Mouse (Mus musculus) adrenal gland, adult (tissue): ENCODE measurements around the gene Ptprn2.

ENCODE experiments used
- DNase-seq, 2 experiments: peaks; one replicate each; pipeline ENCODE4 v3.0.0; 2022 to 2023; ENCODE audit warnings: low spot score in 1 of 2; ENCODE audit not compliant: inconsistent age in 2 of 2

The Ptprn2 gene

DNA sequence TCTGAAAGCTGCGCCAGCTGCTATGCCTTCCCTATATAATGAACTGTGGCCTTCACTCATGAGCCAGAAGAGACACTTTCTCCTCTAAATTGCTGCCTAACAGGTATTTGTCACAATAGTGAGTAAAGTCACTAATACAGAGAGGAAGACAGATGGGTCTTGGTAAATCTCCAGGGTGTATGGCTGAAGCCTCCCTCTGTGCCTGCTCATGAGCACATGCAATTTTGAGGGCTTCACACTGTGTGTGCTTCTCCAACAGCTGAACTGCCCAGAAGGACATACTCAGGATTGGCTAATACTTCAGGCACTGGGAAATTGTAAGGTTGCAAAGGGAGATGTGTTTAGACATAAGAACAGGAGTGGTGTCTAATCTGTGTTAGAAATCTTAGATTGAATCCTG lies 478.4 kb downstream of the Ptprn2 start:
- DNase-seq: no peak

DNA sequence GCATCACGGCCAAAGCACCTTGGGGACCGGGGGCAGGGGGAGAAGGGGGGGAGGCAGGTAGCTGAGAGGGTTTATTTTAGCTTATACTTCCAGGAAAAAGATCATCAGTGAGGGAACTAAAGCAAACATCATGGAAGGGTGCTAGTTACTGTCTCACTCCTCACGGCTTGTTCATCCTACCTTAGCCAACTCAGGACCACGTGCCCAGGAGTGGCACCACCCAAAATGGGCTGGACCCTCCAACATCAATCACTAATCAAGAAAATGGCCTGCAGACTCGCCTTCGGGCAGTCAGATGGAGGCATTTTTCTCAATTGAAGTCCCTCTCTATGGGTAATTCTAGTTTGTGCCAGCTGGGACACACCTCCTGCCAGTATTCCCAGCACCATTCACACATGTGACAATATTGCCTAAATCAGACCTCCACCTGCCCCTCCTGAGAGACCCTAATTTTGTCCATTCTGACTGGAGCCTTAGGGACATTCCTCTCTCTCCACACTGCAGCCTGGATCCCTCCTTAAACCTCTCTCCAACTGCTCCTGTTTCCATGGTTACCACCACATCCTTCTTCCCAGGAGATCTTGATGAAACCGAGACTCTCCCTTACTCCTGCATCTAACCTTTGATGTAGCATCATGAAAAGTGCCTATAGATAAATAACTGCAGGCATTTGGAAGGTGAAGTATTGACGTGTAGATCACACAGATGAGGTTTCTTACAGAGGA lies 482.9 kb downstream of the Ptprn2 start:
- no peak for DNase-seq

DNA sequence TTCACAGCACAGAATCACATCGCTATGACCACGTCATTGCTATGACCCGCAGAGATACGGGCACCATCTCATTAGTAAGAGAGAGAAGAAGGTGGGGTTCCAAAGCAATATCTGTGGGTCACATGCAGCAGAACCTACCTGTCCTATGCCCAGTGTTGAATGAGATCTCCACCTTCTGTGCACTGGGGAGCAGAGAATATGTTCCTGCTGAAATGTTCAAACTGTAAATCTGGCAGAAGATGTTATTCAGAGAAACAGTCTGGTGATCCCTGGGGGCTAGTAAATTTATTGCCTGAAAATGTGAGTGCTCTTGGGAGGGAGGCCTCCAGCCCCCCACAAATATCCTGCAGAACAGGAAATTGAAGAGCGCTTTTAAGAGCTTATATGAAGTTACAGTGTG lies 490.0 kb downstream of the Ptprn2 start:
- DNase-seq: no peak

DNA sequence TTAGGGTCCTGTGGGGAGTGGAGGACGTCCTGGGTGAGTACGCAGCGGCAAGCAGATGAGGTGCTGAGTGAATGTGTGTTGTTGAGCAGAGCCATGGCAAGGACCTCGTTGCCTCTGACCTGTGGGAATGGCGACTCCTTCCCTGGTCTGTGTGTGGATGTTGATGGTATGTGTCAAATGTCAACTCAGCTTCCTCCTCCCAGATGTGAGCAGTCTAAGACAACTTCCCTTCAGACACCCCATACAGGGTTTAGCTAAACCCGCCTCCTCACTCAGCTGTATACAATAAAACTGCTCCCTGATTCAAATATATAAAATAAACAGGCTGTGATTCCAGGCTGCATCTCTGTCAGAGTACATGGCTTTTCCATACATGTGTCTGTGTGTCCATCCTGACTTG lies 491.5 kb downstream of the Ptprn2 start:
- DNase-seq: peak in 1 of 2 experiments; percentile 1

DNA sequence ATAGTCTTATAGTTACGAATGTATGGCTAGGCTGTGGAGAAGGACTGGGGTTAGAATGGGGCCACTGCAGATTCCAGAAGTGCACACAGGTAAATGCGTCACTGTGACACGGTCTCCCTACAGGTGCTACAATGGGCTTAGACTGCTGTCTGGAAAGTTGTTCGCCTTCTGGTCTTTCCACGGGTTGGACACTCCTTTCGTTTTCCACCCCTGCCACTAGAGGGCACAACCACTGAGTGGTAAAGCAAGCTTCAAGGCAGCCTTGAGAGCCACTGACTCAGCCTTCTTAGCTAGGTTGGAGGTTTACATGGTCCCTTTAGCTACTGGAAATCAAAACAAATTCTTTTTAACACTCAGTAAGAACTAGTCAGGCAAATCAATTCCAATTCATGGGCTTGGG lies 492.7 kb downstream of the Ptprn2 start:
- peak; percentile 54 to 77 for DNase-seq

DNA sequence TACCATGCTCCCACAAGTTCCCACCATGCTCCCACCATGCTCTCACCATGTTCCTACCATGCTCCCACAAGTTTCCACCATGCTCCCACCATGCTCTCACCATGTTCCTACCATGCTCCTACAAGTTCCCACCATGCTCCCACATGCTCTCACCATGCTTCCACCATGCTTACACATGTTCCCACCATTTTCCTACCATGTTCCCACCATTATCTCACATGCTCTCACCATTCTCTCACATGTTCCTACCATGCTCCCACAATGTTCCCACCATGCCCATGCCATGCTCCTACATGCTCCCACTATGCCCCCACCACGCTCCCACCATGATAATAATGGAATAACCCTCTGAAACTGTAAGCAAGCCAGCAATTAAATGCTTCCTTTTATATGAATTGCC lies 495.8 kb downstream of the Ptprn2 start:
- DNase-seq: no peak

DNA sequence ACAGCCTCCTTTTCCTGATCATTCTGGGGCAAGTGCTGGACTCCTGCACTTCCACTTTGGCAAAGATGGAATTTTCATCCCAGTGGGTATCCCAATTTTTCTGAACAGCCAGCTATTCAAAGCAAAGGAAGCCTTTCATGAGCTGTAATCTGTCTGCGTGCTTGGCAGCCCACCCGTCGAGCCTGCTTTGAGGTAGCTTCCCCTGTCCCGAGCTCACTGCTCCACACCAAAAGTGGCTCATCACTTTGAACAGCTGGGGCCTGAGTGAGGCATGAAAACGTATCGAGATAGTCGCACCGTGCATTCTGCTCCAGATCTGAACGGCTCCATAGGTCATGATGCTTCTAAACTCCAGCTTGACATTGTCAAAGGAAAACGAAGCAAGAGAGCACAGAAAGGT lies 503.6 kb downstream of the Ptprn2 start:
- DNase-seq: no peak

DNA sequence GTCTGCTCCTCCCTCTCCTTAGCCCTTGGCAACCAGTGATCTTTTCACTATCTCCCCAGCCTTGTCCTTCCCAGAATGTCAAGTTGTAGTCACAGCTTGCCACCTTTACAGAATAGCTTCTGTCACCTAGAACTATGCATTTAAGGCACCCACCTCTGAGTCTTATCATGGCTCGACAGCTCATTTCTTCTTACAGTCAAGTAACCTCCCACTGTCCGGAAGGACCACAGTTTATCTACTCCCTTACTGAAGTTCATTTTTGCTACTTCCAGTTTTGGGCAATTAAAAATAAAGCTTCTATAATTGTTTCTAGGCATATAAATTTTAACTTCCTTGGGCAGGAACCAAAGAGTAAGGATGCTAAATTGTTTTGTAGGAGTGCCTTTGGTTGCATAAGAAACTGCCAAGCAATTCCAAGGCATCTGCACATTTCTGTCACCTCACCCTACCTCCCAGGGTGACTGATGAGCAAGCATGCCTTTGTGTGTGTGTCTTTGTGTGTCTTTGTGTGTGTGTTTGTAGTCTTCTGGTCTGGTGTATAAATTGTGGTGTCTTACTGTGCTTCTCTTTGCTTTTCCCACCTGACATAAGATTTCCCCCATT lies 516.1 kb downstream of the Ptprn2 start:
- no peak for DNase-seq

DNA sequence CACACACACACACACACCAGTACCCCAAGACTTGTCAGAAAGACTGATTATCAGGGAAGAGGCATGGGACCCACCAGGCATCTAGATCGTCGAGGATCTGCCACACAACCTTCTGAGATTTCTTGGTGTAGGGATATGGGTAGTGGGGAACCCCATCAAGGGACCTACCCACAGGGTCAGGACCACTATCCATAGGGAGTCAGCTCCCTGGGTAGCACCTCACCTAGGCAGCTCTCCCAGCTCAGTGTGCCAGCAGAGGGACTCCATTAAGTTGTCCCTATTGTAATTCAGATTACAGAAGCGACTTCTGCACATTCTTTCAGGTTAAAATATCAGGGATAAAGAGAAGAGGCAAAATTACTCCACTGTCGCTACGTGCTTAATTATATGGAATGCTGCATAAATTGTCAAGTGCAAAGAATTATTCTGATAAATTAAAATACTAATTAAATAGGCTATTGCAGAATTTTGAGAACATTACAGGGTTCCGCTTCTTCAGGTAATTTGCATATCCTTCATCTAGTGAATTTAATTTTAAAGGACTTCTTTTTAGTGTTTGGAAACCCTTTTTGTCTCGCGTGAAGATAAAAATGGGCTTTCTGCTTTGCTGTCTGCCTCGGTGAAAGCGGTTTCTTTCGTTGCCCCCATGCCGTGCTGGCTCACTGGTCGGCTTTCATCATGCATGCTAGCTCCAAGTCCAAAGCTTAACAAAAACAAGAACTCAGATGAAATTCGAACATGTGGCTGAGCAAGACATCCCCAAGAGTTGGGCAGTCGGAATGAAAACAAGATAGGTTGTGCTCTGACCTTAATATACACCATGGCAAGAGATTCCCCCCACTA lies 531.5 kb downstream of the Ptprn2 start:
- DNase-seq: no peak

DNA sequence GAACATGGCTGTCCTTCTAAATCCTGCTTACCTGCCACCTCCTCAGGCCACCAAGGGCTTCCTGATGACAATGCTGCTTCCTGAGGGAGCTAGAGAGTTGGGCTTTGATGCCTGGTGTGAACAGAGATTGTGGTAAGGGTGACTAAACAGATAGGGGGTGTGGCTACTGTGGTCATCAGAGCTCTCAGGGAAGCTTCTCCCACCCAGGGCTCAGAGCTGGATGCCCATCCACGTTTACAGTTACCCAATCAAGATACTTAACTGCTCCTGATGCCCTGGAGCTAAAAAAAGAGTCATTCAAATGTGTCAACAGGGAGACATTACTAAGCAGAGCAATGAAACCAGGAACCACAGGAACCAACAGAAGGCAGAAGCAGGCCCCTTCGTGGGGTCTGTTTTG lies 532.4 kb downstream of the Ptprn2 start:
- DNase-seq: no peak

DNA sequence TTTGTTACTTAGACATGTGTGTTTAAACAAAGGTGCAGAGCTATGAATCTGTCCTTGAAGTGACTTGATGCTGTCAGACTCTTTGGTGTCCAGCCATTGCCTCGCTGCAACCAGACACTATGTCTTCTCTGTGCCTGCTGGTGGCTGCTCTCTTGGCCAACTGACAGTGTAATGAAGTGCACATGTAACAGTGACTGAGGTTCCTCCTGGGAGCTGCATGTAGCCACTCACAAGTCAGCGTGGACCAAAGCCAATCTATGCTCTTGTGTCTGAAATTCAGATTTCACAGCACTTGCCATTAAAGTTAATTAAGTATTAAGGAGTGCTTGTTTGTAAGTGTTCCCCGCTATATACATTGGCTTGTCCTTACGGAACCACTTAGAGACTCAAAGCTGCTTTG lies 537.7 kb downstream of the Ptprn2 start:
- no peak for DNase-seq

DNA sequence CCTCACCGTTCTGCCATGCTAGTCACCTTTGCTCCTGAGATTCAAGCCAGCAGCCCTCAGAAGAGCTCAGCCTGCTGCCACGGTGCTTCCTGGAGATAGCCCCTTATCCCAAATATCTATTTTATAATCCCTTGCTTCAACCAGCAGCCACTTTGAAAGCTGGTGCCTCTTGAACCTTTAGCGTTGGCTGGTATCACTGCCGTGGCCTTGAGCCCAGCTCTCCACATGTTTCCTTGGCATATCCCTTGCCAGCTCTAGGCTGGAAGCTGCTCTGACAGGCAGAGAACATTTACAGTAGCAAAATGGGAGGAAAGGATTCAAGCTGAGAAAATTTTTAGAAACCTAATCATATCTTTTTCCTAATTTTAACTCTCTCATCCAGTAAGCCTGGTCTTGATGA lies 539.4 kb downstream of the Ptprn2 start:
- peak; percentile 71 to 73 for DNase-seq

DNA sequence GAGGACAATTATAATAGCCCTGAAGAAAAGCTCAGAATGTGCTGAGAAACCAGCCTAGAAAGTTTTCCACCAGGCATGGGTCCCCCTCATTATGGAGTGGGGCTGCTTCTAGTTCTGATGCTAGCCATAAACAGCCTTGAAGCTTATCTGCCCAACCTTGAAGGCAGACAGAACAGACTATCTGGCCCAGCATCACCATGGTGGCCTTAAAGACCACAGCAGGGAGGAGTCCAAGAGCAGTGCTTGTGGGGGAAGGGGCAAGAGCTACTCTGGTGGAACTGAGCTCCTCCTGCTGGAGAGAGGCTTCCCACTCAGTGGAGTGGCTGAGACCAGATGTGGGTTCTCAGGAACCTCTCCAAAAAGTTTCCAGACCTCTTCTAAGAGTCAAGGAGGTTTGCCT lies 540.2 kb downstream of the Ptprn2 start:
- peak; percentile 70 to 82 for DNase-seq

DNA sequence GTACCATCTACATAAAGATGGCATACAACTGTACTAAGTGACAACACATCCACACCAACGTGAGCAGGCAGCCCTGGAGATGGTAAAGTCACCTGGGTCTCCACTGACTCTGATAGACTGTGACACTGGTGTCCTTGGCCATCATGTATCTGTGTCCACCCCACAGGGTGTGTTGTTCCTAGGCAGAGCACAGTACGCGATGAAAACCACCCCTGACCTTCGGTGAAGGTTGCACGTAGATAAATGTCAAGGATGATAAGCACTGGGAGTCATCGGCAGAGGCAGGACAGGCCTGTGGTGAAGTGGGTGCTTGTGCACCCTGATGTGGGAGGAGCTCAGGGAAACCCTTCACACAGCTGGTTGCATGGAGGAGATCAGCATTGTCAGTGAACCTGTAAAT lies 541.8 kb downstream of the Ptprn2 start:
- peak; percentile 85 to 87 for DNase-seq

DNA sequence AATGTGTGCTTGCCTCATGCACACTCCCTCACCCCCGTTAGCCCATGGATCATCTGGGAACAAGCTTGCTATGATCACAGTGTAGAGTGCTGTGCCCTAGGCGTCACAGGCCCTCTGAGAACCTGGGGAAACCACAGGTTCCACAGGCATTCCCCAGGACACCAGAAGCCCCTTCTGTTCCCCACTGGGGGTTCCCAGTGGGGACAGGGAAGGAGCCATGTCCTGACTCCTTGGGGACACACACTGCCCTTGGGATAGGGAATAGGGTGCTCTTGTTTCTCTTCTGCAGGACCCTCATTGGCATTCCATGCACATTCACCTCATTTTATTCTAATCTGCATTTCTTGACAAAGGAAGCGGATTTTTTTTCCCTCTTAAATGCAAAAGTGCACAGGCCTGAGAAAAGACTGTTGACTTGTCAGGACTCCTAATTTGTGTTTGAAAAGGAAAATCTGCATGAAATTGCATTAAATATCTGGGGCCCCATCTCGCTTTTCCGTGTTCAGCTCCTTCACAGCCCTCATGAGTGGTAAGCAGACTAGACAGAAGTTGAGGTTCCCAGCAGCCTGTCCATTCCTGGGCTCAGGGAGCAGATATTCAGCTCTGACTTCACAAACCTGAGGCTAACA lies 542.9 kb downstream of the Ptprn2 start:
- no peak for DNase-seq

DNA sequence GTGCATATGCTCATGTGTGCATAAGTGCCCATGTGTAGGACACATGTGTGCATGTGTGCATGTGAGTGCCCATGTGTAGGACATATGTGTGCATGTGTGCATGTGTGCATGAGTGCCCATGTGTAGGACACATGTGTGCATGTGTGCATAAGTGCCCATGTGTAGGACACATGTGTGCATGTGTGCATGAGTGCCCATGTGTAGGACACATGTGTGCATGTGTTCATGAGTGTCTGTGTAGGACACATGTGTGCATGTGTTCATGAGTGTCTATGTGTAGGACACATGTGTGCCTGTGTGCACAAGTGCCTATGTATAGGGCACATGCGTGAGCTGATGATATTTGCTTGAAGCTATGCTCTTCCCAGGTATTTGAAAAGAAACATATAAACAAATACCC lies 547.7 kb downstream of the Ptprn2 start:
- no peak for DNase-seq

DNA sequence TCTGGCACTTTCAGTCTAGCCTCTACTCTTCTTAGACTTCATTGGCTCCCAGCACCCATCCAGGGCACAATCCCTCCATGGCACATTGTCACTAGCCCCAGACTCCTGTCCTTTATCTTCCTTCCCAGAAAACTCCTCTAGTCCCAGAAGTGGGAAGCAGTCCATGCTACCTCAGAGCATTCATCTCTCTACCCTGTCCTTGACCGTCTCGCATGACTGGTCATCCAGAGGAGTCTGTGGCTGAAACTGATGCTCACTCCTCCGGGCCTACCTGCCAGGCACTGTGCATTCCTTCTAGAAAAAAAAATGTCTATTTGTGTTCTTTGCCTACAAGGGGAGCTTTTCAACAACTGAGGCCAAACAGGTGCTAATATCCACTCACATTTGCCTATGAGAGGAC lies 549.0 kb downstream of the Ptprn2 start:
- peak; percentile 46 to 48 for DNase-seq

DNA sequence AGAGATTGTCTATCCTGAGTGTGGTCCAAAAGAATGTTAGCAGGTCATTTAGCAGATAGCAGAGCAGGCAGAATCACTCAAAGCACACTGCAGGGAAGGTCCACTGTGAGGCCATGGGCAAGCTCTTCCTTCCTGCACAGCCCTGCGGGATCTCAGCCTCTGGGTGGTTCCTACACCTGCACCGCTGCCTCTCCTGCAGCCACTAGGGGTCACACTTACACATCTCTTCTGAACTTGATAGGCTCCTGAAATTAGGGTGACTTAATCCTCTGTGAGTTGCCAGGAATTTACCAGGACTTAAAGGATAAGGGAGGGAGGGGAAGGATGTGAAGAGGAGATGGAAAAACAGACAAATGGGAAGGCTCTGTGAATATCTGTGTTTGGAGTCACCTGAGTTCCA lies 549.7 kb downstream of the Ptprn2 start:
- DNase-seq: peak; percentile 79 to 89

DNA sequence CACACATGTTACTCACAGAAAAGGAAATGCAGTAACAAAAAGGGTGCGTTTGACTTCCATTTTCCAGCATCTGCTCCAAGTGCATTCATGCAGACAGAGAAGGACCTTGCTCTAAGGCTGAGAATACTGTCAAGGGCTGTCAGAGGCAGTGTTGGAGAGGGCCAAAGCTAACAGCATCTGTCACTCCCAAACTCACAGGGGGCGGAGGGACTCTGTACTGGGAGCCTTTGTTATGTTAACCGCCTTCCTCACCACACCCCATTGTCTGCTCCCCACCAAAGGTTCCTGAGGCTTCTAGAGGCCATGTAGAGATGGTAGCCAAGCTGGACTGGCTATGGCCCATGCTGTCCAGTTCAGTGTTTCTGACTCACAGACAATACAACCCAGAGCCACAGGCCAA lies 553.9 kb downstream of the Ptprn2 start:
- DNase-seq: no peak

DNA sequence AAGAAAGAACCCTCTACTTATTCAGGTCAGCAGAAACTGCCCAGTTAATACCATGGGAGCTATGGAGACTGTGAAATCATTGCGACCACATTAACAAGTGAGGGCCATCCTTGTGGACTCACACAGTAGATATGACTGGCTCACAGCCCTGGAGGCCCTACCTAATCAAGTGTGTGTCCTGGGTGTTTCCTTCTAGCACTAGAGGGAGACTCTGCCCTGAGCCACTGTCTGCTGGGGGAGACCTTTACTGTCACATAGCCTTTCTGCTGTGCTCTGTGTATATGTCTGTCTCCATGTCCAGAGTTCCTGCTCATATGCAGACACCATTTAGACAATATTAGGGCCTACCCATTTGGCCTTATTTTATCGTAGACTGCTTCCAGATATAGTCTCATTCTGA lies 555.9 kb downstream of the Ptprn2 start:
- no peak for DNase-seq

DNA sequence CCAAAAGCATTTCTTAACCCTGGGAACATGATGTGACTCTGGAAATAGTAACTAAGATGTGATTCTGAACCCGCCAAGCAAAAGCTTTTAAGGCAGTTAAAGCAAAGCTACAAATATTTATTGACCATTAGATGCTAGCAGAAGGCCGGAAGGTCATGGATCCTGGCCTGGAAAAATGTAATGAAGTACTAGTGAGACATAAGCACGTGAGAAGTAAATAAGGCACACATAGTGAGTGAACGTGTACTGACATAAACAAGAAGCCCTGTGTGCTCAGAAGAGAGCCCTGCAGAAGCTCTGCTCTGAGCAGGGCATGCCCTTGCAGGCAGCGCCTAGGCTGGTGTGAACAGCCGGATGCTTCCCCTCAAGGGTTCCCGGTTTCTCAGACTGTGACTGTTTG lies 557.2 kb downstream of the Ptprn2 start:
- no peak for DNase-seq
